Mouse (Mus musculus): ENCODE results near the gene Pcnx3.

DNA sequence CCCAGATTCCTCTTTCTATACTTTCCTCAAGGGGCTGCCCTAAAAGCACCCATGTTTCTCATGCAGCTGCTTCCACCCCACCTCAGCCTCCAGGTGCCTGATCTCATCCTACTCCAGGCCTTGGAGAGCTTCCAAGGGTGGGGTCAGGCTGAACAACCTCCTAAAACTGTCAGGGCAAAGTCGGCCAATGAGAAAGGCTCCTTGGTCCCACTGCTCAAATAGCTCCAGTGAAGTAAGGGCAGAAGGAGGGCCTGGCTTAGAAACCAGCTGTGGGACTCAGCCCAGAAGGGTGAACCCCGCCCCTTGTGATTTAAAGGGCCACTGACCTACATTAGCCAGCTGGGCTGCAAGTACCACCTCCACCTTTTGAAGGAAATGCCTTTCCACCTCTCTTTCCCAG lies 25.0 kb upstream of the Pcnx3 start:
- TF ChIP-seq CTCF (IDR thresholded peaks at IDR 0.05; ENCODE audit: low read depth) = no peak
- no peak for TF ChIP-seq EP300 (IDR thresholded peaks at IDR 0.05; ENCODE audit: low read depth)
